In the genomic region with DNA sequence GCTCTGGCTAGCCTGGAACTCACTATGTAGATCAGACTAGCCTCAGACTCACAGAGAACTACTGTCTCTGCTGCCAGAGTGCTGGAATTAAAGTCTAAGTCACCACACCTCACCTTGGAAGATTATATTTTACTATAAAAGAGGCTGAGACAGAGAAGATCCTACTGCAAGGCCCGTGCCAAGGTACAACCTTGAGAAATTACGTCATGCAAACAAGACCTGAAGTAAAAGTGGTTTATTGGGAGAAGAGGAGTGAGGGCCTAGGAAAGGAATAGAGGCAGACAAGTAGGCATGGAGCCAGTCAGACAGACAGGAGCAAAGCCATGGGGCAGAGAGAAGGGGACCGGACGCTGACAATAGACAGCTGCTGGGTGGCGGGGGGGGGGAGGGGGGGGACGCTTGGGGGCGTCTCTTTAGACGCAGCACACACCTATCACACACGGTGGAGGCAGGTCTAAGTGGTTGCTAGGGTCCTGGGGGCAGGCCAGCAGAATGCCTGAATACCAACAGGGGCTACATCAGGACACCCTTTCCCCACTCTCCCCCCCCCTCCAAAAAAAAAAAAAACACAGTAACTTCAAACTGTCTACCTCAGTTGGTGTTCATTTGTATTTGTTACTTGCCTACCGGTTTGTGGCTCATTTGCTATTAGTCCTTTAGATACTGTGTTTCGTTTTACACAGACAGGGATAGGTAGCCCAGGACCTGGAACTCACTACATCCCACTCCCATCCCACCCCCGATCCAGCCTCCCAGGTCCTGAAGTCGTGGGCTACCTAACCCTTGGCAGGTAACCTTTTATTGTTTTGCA, we compare ENCODE assay signal across 8 mouse cellular contexts. TPM values are rescaled to one million over a fixed set of nuclear protein-coding genes. Genes with fewer than 3 reads are reported as not detected.
DNase-seq lines count a peak whose midpoint lies in the region; ATAC-seq and TF ChIP-seq lines count a peak whose summit lies in the region.

No protein-coding gene starts in this region.

- peak overlapping the region; percentile 72 for H3K9ac ChIP-seq in limb, embryonic 15.5 days

- no peak for DNase-seq in heart, embryonic 10.5 days (ENCODE audit: low spot score)
- DNase-seq in heart, adult 9 months (ENCODE audit: low spot score in 2 of 2): no peak
- peak; percentile 14 for DNase-seq in heart, postnatal 4 days
- DNase-seq in splenic B cell, adult 2 months (ENCODE audit: low read depth, low spot score): peak; percentile 42
- no peak for DNase-seq in adrenal gland, adult 18-20 months (ENCODE audit: low spot score in 2 of 2)
- no peak for DNase-seq in adrenal gland, postnatal 25 days

- H3K36me3 ChIP-seq in heart, embryonic 10.5 days: peaks cover 28% of the 10 kb centered on the region
- peaks cover 27% of the 10 kb centered on the region for H3K36me3 ChIP-seq in limb, embryonic 15.5 days
- 0 out of 2 replicates have a peak, but pooled peaks cover 2% of the 10 kb centered on the region for H3K36me3 ChIP-seq in splenic B cell, adult 2 months (ENCODE audit: control insufficient read depth, insufficient read depth, low read length, poor library complexity, severe bottlenecking)

- no peaks in the 10 kb centered on the region for H3K9me3 ChIP-seq in heart, embryonic 10.5 days
- H3K9me3 ChIP-seq in limb, embryonic 15.5 days: no peaks in the 10 kb centered on the region

- H3K27me3 ChIP-seq in heart, embryonic 10.5 days (ENCODE audit: insufficient read depth, poor library complexity, severe bottlenecking): no peaks in the 10 kb centered on the region
- no peaks in the 10 kb centered on the region for H3K27me3 ChIP-seq in limb, embryonic 15.5 days
- no peaks in the 10 kb centered on the region for H3K27me3 ChIP-seq in splenic B cell, adult 2 months (ENCODE audit: control insufficient read depth, insufficient read depth, low read length, poor library complexity, severe bottlenecking)

- 0 out of 2 replicates have a peak, but pooled peaks have one; percentile 16 for ATAC-seq in limb, embryonic 15.5 days (ENCODE audit: insufficient number of reproducible peaks, low FRiP score, low TSS enrichment, low read depth)

- no peak for TF ChIP-seq POLR2A in bone marrow macrophage, adult 2 months (IDR thresholded peaks at IDR 0.05; ENCODE audit: borderline replicate concordance, low read depth, low read length)

- H3K4me2 ChIP-seq in limb, embryonic 15.5 days: peak overlapping the region; percentile 64

- peak overlapping the region; percentile 97 for H3K4me3 ChIP-seq in heart, embryonic 10.5 days
- H3K4me3 ChIP-seq in bone marrow macrophage, adult 2 months (ENCODE audit: insufficient read depth, low read length): peak overlapping the region; percentile 92
- H3K4me3 ChIP-seq in limb, embryonic 15.5 days: peak overlapping the region; percentile 98

- WGBS in heart, embryonic 10.5 days: 15% methylated on average over 10 of the region's 13 CpGs
- 6% methylated on average over 13 of the region's 13 CpGs for WGBS in limb, embryonic 15.5 days

- H3K4me1 ChIP-seq in heart, embryonic 10.5 days: peaks cover 22% of the 10 kb centered on the region
- H3K4me1 ChIP-seq in bone marrow macrophage, adult 2 months (ENCODE audit: control insufficient read depth, insufficient read depth, low read length): peaks cover 19% of the 10 kb centered on the region
- peaks cover 16% of the 10 kb centered on the region for H3K4me1 ChIP-seq in limb, embryonic 15.5 days

- H3K27ac ChIP-seq in heart, embryonic 10.5 days: peak overlapping the region; percentile 97
- peak overlapping the region; percentile 73 for H3K27ac ChIP-seq in bone marrow macrophage, adult 2 months (ENCODE audit: insufficient read depth, low read depth, low read length)
- peak overlapping the region; percentile 95 for H3K27ac ChIP-seq in limb, embryonic 15.5 days

- no peak for TF ChIP-seq CTCF in bone marrow macrophage, adult 2 months (IDR thresholded peaks at IDR 0.05; ENCODE audit: low read depth, low read length)

RNA-seq across cellular contexts. Expression of a gene that starts 0.7 kb away (rescaled TPM):
- 76.5 and 87.4 TPM in 2 replicates for polyA plus RNA-seq in heart, embryonic 10.5 days (2016; fragmentation: Nextera tagmentation; extraction: Ambion mirVana)
- 38.5 and 38.8 TPM in 2 replicates for polyA plus RNA-seq in bone marrow macrophage, adult 2 months (2012; ENCODE audit: insufficient read depth, insufficient read length, missing spikeins)
- total RNA-seq in heart, postnatal 4 days (2021): 10 to 100 TPM; 35.8 to 38.5 TPM
- polyA plus RNA-seq in limb, embryonic 15.5 days (2015; fragmentation: Nextera tagmentation; extraction: Ambion mirVana): 85.5 and 85.9 TPM in 2 replicates
- total RNA-seq in adrenal gland, adult 18-20 months (2021): 10 to 100 TPM; 96.3 to 97.4 TPM
- total RNA-seq in adrenal gland, postnatal 25 days (2021): 86.1 and 90.5 TPM in 2 replicates

RNA-seq across cellular contexts. Expression of a gene that starts 21.8 kb away (rescaled TPM):
- polyA plus RNA-seq in heart, embryonic 10.5 days (2016; fragmentation: Nextera tagmentation; extraction: Ambion mirVana): 72.3 and 76.7 TPM in 2 replicates
- 128 and 135 TPM in 2 replicates for polyA plus RNA-seq in bone marrow macrophage, adult 2 months (2012; ENCODE audit: insufficient read depth, insufficient read length, missing spikeins)
- total RNA-seq in heart, postnatal 4 days (2021): 10 to 100 TPM; 37.9 to 38.5 TPM
- polyA plus RNA-seq in limb, embryonic 15.5 days (2015; fragmentation: Nextera tagmentation; extraction: Ambion mirVana): 116 and 119 TPM in 2 replicates
- 100 to 1,000 TPM in 1 of 2 experiments, 10 to 100 TPM in 1; 95.1 to 114 TPM for total RNA-seq in adrenal gland, adult 18-20 months (2021)
- total RNA-seq in adrenal gland, postnatal 25 days (2021): 103 and 105 TPM in 2 replicates

RNA-seq across cellular contexts. Expression of a gene that starts 21.9 kb away (rescaled TPM):
- polyA plus RNA-seq in heart, embryonic 10.5 days (2016; fragmentation: Nextera tagmentation; extraction: Ambion mirVana): 181 and 209 TPM in 2 replicates
- polyA plus RNA-seq in bone marrow macrophage, adult 2 months (2012; ENCODE audit: insufficient read depth, insufficient read length, missing spikeins): 141 and 155 TPM in 2 replicates
- 100 to 1,000 TPM; 196 to 204 TPM for total RNA-seq in heart, postnatal 4 days (2021)
- 210 and 218 TPM in 2 replicates for polyA plus RNA-seq in limb, embryonic 15.5 days (2015; fragmentation: Nextera tagmentation; extraction: Ambion mirVana)
- 100 to 1,000 TPM; 306 to 371 TPM for total RNA-seq in adrenal gland, adult 18-20 months (2021)
- 276 and 283 TPM in 2 replicates for total RNA-seq in adrenal gland, postnatal 25 days (2021)

RNA-seq across cellular contexts. Expression of a gene that starts 50.1 kb away (rescaled TPM):
- polyA plus RNA-seq in heart, embryonic 10.5 days (2016; fragmentation: Nextera tagmentation; extraction: Ambion mirVana): 6.2 and 10.2 TPM in 2 replicates
- not detected in 2 replicates for polyA plus RNA-seq in bone marrow macrophage, adult 2 months (2012; ENCODE audit: insufficient read depth, insufficient read length, missing spikeins)
- total RNA-seq in heart, postnatal 4 days (2021): 1 to 10 TPM; 2.7 to 2.8 TPM
- not detected in 2 replicates for polyA plus RNA-seq in limb, embryonic 15.5 days (2015; fragmentation: Nextera tagmentation; extraction: Ambion mirVana)
- 100 to 1,000 TPM in 1 of 2 experiments, not detected in 1; 120 TPM for total RNA-seq in adrenal gland, adult 18-20 months (2021)
- total RNA-seq in adrenal gland, postnatal 25 days (2021): 5.2 and 10.7 TPM in 2 replicates

Comparison
In these comparisons a context has a peak if more than half of its experiments do, and no peak if none do; other contexts are left out.
1. DNase-seq: peak in heart, postnatal 4 days (single experiment) and splenic B cell, adult 2 months (single experiment); none in heart, embryonic 10.5 days (single experiment), heart, adult 9 months (0 of 2), adrenal gland, adult 18-20 months (0 of 2) and adrenal gland, postnatal 25 days (single experiment).
2. Peak in every context shown above with its lines, with median percentiles within 50 percentile points of each other: H3K27ac ChIP-seq and H3K4me3 ChIP-seq.